Mouse (Mus musculus) megakaryocyte, adult 5-6 weeks (primary cell): ENCODE measurements around the gene Ears2. TPM values are rescaled to one million over a fixed set of nuclear protein-coding genes. Genes with fewer than 3 reads are reported as not detected.
A peak's percentile ranks its signal among the peaks of the same experiment; 100 is the strongest.

Experiments
- ATAC-seq: 2 replicates; pipeline ENCODE4 v1.8.0; 2016; ENCODE audit warnings: mild to moderate bottlenecking, inconsistent platforms; ENCODE audit not compliant: poor library complexity, severe bottlenecking
- total RNA-seq, 2 experiments: library from RNA; stranded (forward) in 1 of 2; stranded (reverse) in 1 of 2; fragments of 153-499, 151-499 nt in 1 of 2; fragments of 221-1000, 200-1000 nt in 1 of 2; gene quantifications; 2 replicates each; pipeline versions ENCODE4 v1.2.3 to v1.2.4; 2015 to 2017

Gene Ears2
- total RNA-seq, 2 experiments from 2014 or later = 1.0 to 1.3 TPM

GRCm38 (mm10) chr7:122045711-122046110, 21.4 kb downstream of the Ears2 start:
- ATAC-seq = no peak

- no peak for ATAC-seq
Measured at GRCm38 (mm10) chr7:122045181-122045634, 21.9 kb downstream of the Ears2 start.

GRCm38 (mm10) chr7:122044106-122044505, 23.0 kb downstream of the Ears2 start:
- ATAC-seq = no peak

GRCm38 (mm10) chr7:122034348-122034747, 32.7 kb downstream of the Ears2 start:
- ATAC-seq = peak; percentile 95

DNA sequence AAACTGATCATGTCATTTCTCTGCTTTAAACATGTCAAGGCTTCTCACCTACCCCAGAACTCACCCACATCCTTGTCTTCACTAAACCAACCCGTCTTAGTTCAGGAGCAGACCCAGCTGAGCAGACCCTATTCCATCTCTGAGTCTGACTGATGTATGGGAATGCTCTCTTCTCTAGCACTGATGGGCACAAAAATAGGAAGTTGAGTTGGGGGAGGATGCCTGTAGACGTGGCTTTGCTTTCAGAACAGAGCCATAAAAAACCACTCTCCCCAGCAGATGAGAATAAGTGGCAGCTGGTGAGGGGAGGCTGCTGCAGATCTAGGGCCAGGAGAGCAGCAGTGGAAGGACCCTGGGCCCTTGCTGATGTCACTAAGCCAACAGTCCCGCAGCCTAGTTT, 33.7 kb downstream of the Ears2 start:
- ATAC-seq = peak; percentile 39; the same call in 1 of the 2 replicates

- ATAC-seq = no peak
Measured at GRCm38 (mm10) chr7:122022131-122022530, 44.9 kb downstream of the Ears2 start.

GRCm38 (mm10) chr7:122020667-122021354, 46.3 kb downstream of the Ears2 start, which contains the start of gene Gga2:
TSS of gene Gga2 (minus strand) at chr7:122021222.
- ATAC-seq = peak; percentile 86

DNA sequence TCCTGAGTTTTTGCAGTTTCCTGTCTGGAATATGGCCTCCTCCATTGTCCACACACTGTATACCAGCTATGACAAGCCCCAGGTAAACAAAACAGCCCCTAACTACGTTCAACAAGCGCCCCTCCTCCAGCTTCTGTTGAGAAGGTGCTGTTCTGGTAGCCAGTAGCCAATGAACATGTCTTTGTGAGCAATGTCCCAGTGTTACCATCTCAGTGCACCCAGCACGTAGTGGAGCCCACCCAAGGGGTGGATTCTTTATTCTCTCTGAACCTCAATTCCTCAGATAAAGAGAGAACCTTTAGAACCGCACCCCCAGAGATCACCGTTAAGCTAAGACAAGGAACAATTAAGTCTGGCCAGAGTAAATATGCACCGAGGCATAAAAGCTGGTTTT, 46.8 kb downstream of the Ears2 start:
- ATAC-seq = peak; percentile 6

GRCm38 (mm10) chr7:122018978-122019377, 48.1 kb downstream of the Ears2 start:
- ATAC-seq = no peak

DNA sequence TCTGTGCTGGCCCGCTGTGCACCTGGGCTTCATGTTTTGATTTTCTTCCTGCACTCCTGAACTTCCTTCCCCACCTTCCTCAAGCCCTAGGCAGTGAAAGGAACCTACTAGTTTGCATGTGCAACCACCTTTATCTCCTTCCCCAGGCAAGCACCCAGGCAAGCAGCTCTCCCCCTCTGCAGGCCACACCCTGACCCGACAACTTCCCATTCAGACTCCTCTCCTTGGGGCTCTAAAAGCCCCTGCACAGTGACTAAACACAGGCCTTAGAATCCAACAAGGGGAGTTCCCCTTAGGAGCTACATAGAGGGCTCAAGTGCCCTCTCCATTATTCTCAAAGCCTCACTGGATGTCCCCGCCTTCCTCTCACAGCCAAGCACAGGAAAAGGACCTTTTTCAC, 48.8 kb downstream of the Ears2 start:
- peak; percentile 53 for ATAC-seq

DNA sequence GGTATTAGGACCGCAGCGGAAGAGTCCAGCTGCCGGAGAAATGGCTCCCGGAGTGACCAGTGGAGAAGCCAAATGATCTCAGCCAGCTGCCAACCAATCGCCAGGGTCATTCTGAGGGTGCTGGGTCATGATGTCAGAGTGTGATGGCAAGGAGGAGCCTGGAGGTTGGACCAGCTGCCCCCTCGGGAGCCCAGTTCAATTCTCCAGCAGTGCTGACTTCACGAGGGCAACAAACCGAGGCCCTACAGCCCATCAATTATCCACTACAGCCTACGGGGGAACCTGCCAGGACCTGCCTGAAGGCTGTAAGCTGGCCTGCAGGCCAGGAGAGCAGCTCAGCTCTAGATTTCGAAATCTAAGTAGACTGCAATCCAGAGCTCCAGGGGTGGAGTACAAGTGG, 51.3 kb downstream of the Ears2 start:
- no peak for ATAC-seq

GRCm38 (mm10) chr7:122015105-122015504, 52.0 kb downstream of the Ears2 start:
- ATAC-seq = no peak

GRCm38 (mm10) chr7:122012949-122013348, 54.1 kb downstream of the Ears2 start:
- ATAC-seq = no peak

DNA sequence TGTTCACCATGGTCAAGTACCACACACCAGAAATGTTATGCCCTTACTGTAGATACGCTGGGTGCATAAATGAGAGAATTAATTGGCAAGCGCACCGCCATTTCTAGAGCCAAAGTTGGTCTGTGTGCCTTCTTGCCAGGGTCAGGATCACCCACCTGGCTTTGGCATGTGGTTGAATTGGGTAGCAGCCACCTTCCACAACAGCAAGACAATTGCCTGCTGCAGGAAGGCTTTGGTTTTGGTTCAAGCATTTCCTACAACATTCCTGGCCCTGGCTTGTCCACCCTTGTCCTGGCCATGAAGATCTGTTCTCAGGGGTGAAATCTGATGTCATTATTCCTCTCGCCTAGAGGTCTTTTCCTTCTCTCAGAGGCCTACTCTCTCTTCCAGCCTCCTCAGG, 54.7 kb downstream of the Ears2 start:
- no peak for ATAC-seq

DNA sequence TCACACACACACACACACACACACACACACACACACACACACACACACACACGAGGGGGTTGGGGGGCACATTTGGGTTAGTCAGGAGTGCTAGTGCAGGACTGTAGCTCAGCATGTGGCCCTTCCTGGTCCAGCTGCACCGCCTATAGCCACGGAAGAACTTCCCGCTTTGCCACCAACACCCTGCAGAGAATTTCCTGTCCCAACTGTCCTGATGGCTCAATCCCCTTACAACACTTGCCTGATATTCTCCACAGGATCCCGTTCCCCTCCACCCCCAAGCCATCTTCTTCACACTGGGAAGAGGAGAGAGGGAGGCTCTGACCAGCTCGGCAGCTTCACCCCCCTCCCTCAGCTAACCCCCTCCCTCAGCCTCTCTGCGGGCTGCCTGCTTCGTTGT, 66.7 kb downstream of the Ears2 start:
- peak; percentile 67 for ATAC-seq

DNA sequence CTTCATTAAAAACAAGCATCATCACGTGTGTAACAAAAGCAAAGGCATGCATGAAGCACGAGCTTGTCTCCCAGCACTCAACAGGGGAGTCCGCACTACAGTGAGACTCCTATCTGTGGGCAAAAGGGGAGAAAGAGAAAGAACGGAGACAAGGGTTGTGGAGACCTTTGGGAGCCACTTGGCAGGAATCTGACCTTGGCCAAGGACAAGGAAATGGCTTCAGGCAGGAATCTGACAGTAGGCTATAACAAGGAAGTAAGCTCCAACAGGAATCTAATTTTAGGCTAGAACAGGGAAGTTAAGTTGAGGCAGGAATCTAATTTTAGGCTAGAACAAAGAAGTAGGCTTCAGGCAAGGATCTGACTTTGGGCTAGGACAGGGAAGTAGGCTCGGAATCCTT, 71.1 kb downstream of the Ears2 start:
- ATAC-seq = no peak

Other genes starting within 250 kb of the Ears2 start
- gene Scnn1b, start 202.2 kb downstream of the Ears2 start, total RNA-seq (2015) = not detected in 2 replicates
- gene Scnn1b, start 202.2 kb downstream of the Ears2 start, total RNA-seq (2017) = not detected in 2 replicates
- gene Cog7, start 85.6 kb downstream of the Ears2 start, total RNA-seq (2015) = 7.6 and 7.7 TPM in 2 replicates
- gene Cog7, start 85.6 kb downstream of the Ears2 start, total RNA-seq (2017) = 7.8 and 8.3 TPM in 2 replicates
- gene Gga2, start 46.0 kb downstream of the Ears2 start, total RNA-seq (2015) = 3.9 and 5.2 TPM in 2 replicates
- 3.4 and 5.1 TPM in 2 replicates for gene Gga2, start 46.0 kb downstream of the Ears2 start, total RNA-seq (2017)
- gene Ubfd1, start 88 bp downstream of the Ears2 start, total RNA-seq (2015) = 14.3 and 16.3 TPM in 2 replicates
- 14.4 and 15.0 TPM in 2 replicates for gene Ubfd1, start 88 bp downstream of the Ears2 start, total RNA-seq (2017)
- gene Ndufab1, start 34.6 kb upstream of the Ears2 start, total RNA-seq (2015) = 128 and 133 TPM in 2 replicates
- gene Ndufab1, start 34.6 kb upstream of the Ears2 start, total RNA-seq (2017) = 36.2 and 69.0 TPM in 2 replicates
- gene Palb2, start 65.7 kb upstream of the Ears2 start, total RNA-seq (2015) = 15.4 and 15.7 TPM in 2 replicates
- gene Palb2, start 65.7 kb upstream of the Ears2 start, total RNA-seq (2017) = 8.1 and 11.5 TPM in 2 replicates
- gene Dctn5, start 65.8 kb upstream of the Ears2 start, total RNA-seq (2015) = 64.7 and 75.2 TPM in 2 replicates
- gene Dctn5, start 65.8 kb upstream of the Ears2 start, total RNA-seq (2017) = 81.3 and 94.4 TPM in 2 replicates
- gene Plk1, start 92.2 kb upstream of the Ears2 start, total RNA-seq (2015) = 46.9 and 48.0 TPM in 2 replicates
- 52.6 and 60.9 TPM in 2 replicates for gene Plk1, start 92.2 kb upstream of the Ears2 start, total RNA-seq (2017)
- gene Ern2, start 118.9 kb upstream of the Ears2 start, total RNA-seq (2015) = not detected in 2 replicates
- not detected in 2 replicates for gene Ern2, start 118.9 kb upstream of the Ears2 start, total RNA-seq (2017)
- gene Chp2, start 152.2 kb upstream of the Ears2 start, total RNA-seq (2015) = 0.27 TPM in 1 of 2 replicates, not detected in the other
- gene Chp2, start 152.2 kb upstream of the Ears2 start, total RNA-seq (2017) = 0.18 and 0.94 TPM in 2 replicates
- gene Prkcb, start 221.5 kb upstream of the Ears2 start, total RNA-seq (2015) = 131 and 135 TPM in 2 replicates
- gene Prkcb, start 221.5 kb upstream of the Ears2 start, total RNA-seq (2017) = 85.9 and 96.3 TPM in 2 replicates